Mouse (Mus musculus) olfactory bulb, adult 2 months (tissue): Measurements from ENCODE around the gene Cckar. TPM values are rescaled to one million over a fixed set of nuclear protein-coding genes. Genes with fewer than 3 reads are reported as not detected.

Experiments
- H3K27ac ChIP-seq: fragments of 200-500 bp; 2 replicates; pipeline ENCODE4 v1.5.1; 2012; ENCODE audit warnings: low read depth, low read length; ENCODE audit not compliant: insufficient read depth
- H3K4me1 ChIP-seq: fragments of 200-500 bp; 2 replicates; pipeline ENCODE4 v1.6.1; 2012; ENCODE audit warnings: low read length; ENCODE audit not compliant: control insufficient read depth, insufficient read depth
- H3K4me3 ChIP-seq: fragments of 200-500 bp; 2 replicates; pipeline ENCODE4 v1.5.1; 2012; ENCODE audit warnings: mild to moderate bottlenecking, low read depth, low read length, moderate library complexity; ENCODE audit not compliant: insufficient read depth
- CTCF ChIP-seq: fragments of 200-500 bp; IDR thresholded peaks from 2 replicates; pipeline ENCODE4 v1.5.1; 2012; ENCODE audit warnings: low read depth, mild to moderate bottlenecking, low read length, moderate library complexity; ENCODE audit not compliant: insufficient read depth
- POLR2A ChIP-seq: fragments of 200-500 bp; IDR thresholded peaks from 2 replicates; pipeline ENCODE4 v1.6.1; 2012; ENCODE audit warnings: mild to moderate bottlenecking, low read depth, low read length, moderate library complexity; ENCODE audit not compliant: insufficient read depth
- WGBS: fragments of 180-500 bp; shearing (Covaris S2); methylation state at CpG from one replicate; pipeline ENCODE4 v1.1.7; 2018; 5-methylcytosine and 5-hydroxymethylcytosine counted together
- polyA plus RNA-seq: library from polyadenylated mRNA; stranded (reverse); fragments of >200 nt; gene quantifications from 2 replicates; pipeline ENCODE4 v1.2.4, GENCODE M21; 2012; ENCODE audit warnings: low replicate concordance; ENCODE audit not compliant: missing spikeins, insufficient read depth, insufficient read length

The Cckar gene
- polyA plus RNA-seq, 1 experiment, result not detected

DNA sequence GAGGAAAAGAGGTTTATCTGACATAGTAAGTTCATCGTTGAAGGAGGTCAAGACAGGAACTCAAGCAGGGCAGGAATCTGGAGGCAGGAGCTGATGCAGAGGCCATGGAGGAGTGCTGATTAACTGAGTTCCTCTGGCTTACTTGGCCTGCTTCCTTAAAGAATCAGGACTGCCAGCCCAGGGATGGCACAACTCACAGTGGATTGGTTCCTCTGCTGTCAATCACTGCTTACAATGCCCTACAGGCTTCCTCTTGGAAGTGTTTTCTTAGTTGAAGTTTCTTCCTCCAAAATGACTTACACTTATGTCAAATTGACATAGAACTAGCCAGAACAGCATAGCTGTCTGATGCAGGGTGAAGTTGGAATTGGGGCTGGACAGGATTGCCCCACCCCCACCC, 45.1 kb downstream of the Cckar start:
- no peak overlapping the region for H3K27ac ChIP-seq
- TF ChIP-seq CTCF (no peak), POLR2A (no peak)
- 38% methylated on average over 1 of the region's 1 CpGs for WGBS
- H3K4me1 ChIP-seq, result no peaks in the 10 kb centered on the region
- no peak overlapping the region for H3K4me3 ChIP-seq

DNA sequence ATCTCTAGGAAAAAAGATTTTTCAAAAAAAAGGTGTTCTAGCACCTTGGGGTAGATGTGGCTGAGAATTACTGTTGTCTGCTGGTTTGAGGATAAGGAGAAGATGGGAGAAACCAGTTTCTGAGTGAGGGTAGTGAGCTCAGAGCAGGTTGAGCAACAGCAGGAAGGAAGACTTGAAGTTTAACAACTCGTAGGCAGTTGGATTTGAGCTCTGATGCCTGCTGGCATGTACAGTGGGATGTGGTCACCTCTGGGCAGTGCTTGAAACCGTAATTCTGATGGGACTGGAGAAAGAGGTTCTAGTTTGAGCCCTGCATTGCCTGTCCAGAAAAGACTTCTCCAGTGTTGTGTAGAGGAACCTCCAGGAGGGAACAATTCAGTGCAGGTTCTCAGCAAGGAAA, 46.0 kb downstream of the Cckar start:
- Histone ChIP-seq H3K27ac (no peak overlapping the region), H3K4me1 (no peaks in the 10 kb centered on the region), H3K4me3 (no peak overlapping the region)
- TF ChIP-seq POLR2A, result no peak
- TF ChIP-seq CTCF, result no peak
- 78% methylated on average over 2 of the region's 2 CpGs for WGBS

DNA sequence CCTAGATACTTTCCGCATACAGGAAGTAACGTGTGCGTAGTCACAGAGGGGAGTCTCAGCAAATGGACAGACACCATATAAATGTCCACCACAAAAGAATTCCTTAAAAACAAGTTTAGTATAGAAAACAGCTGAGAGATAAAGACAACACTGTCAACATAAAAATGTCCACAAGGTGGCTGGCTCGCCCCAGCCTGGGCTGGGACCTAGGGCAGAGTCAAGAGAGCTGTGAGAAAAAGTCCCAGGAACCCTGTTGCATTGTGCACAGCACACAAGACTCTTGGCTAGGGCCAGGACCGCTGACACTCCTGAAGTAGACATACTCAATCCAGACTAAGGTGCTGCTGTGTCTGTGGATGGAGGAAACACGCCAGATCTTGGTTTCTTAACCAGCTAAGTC, 49.6 kb downstream of the Cckar start:
- 81% methylated on average over 6 of the region's 6 CpGs for WGBS
- no peak overlapping the region for H3K27ac ChIP-seq
- H3K4me3 ChIP-seq, result no peak overlapping the region
- no peaks in the 10 kb centered on the region for H3K4me1 ChIP-seq
- TF ChIP-seq POLR2A (no peak), CTCF (no peak)

DNA sequence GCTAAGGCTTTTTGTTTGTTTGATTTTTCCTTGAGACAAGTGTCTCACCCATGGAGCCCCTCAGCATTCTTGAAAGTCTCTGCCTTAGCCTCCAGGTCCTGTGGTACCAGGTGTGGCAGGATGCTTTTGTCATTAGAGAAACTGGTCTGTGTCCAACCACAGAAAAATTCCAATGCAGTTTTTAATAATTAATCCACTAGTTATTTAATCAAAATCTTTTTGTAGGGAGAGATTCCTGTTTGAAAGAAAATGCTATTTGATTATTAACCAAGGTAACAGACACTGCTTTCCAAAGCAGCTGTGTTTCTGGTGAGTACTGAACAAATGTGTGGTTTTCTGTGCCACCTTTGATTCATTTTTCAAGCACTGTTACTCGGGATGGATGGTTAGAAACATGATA, 50.9 kb downstream of the Cckar start:
- no peak for TF ChIP-seq POLR2A
- TF ChIP-seq CTCF, result no peak
- 24% methylated on average over 1 of the region's 1 CpGs for WGBS
- Histone ChIP-seq H3K4me1 (no peaks in the 10 kb centered on the region), H3K27ac (no peak overlapping the region), H3K4me3 (no peak overlapping the region)

Other genes with a start within 250 kb of the Cckar start
- not detected in 2 replicates for gene Rbpj, start 241.6 kb downstream of the Cckar start, polyA plus RNA-seq
- gene Tbc1d19, start 101.9 kb upstream of the Cckar start, polyA plus RNA-seq, result not detected in 2 replicates